Mouse (Mus musculus) E14TG2a.4 (cell line): Measurements from ENCODE around the gene Rbpms2.
A peak's percentile ranks its signal among the peaks of the same experiment; 100 is the strongest.

ENCODE experiments used
- H3K27me3 ChIP-seq: 2 replicates; pipeline ENCODE4 v1.6.1; 2014; ENCODE audit warnings: low read length, control low read depth; ENCODE audit not compliant: insufficient read depth
- H3K36me3 ChIP-seq: 2 replicates; pipeline ENCODE4 v1.6.1; 2014; ENCODE audit warnings: low read length, control low read depth; ENCODE audit not compliant: insufficient read depth
- H3K4me1 ChIP-seq: replicated peaks from 2 replicates; pipeline ENCODE4 v1.6.1; 2014; ENCODE audit warnings: low read depth, low read length, control low read depth
- H3K4me3 ChIP-seq: replicated peaks from 2 replicates; pipeline ENCODE4 v1.5.1; 2014; ENCODE audit warnings: mild to moderate bottlenecking, low read length
- H3K9me3 ChIP-seq: 2 replicates; pipeline ENCODE4 v1.6.1; 2014; ENCODE audit warnings: low read length, control low read depth
- CTCF ChIP-seq: conservative IDR thresholded peaks from 2 replicates; pipeline ENCODE4 v1.5.1; 2014; ENCODE audit warnings: low read length
- NANOG ChIP-seq: IDR thresholded peaks from 2 replicates; pipeline ENCODE4 v1.6.1; 2014; ENCODE audit warnings: borderline replicate concordance, low read length, mixed read lengths
- POU5F1 ChIP-seq: IDR thresholded peaks from 2 replicates; pipeline ENCODE4 v1.6.1; 2014; ENCODE audit warnings: low read length, borderline replicate concordance

Rbpms2 gene

GRCm38 (mm10) chr9:65703241-65703640 lies 73.8 kb downstream of the Rbpms2 start:
- Histone ChIP-seq H3K4me3 (peak overlapping the region; percentile 57), H3K9me3 (no peaks in the 10 kb centered on the region), H3K36me3 (peaks cover 67% of the 10 kb centered on the region), H3K4me1 (peaks cover 39% of the 10 kb centered on the region), H3K27me3 (no peaks in the 10 kb centered on the region)
- TF ChIP-seq POU5F1: no peak
- peak; percentile 20; the same call in 1 of the 2 replicates for TF ChIP-seq NANOG
- no peak for TF ChIP-seq CTCF

GRCm38 (mm10) chr9:65703926-65704595 lies 74.6 kb downstream of the Rbpms2 start:
- peak overlapping the region; percentile 57 for H3K4me3 ChIP-seq
- H3K36me3 ChIP-seq: peaks cover 58% of the 10 kb centered on the region
- H3K27me3 ChIP-seq: no peaks in the 10 kb centered on the region
- H3K4me1 ChIP-seq: peaks cover 39% of the 10 kb centered on the region
- TF ChIP-seq NANOG (no peak), CTCF (no peak), POU5F1 (no peak)
- H3K9me3 ChIP-seq: no peaks in the 10 kb centered on the region
